Mouse (Mus musculus) lung, embryonic 15.5 days (tissue): Measurements from ENCODE around the gene Dock1. TPM values are rescaled to one million over a fixed set of nuclear protein-coding genes. Genes with fewer than 3 reads are reported as not detected.

Experiments used
- ATAC-seq: fragments of 200-750 bp; cut with Nextera tagmentation; 2 replicates; pipeline ENCODE4 v1.8.0; 2017; ENCODE audit warnings: moderate number of reproducible peaks, borderline replicate concordance; ENCODE audit not compliant: low FRiP score, low TSS enrichment; ENCODE audit errors: extremely low read depth
- H3K27ac ChIP-seq: fragments of 300-500 bp; sonication (generic); 2 replicates; pipeline ENCODE4 v1.5.1; 2015; ENCODE audit warnings: moderate library complexity, mild to moderate bottlenecking, inconsistent platforms
- H3K27me3 ChIP-seq: fragments of 300-500 bp; sonication (generic); 2 replicates; pipeline ENCODE4 v1.6.1; 2015; ENCODE audit warnings: inconsistent platforms
- H3K36me3 ChIP-seq: fragments of 300-500 bp; sonication (generic); 2 replicates; pipeline ENCODE4 v1.6.1; 2015; ENCODE audit warnings: inconsistent platforms
- H3K4me1 ChIP-seq: fragments of 300-500 bp; sonication (generic); 2 replicates; pipeline ENCODE4 v1.6.1; 2015; ENCODE audit warnings: inconsistent platforms
- H3K4me2 ChIP-seq: fragments of 300-500 bp; sonication (generic); 2 replicates; pipeline ENCODE4 v1.6.1; 2015; ENCODE audit warnings: inconsistent platforms, mild to moderate bottlenecking, moderate library complexity
- H3K4me3 ChIP-seq: fragments of 300-500 bp; sonication (generic); 2 replicates; pipeline ENCODE4 v1.5.1; 2015; ENCODE audit warnings: mild to moderate bottlenecking, inconsistent platforms
- H3K9ac ChIP-seq: fragments of 300-500 bp; sonication (generic); 2 replicates; pipeline ENCODE4 v1.6.1; 2015; ENCODE audit warnings: inconsistent platforms
- H3K9me3 ChIP-seq: fragments of 300-500 bp; sonication (generic); 2 replicates; pipeline ENCODE4 v1.6.1; 2016; ENCODE audit warnings: inconsistent platforms
- WGBS: fragments of 180-500 bp; shearing (Covaris S2); methylation state at CpG from one replicate; pipeline ENCODE4 v1.1.7; 2015; 5-methylcytosine and 5-hydroxymethylcytosine counted together
- polyA plus RNA-seq: library from polyadenylated mRNA; unstranded; fragments of >200 nt; fragmentation: Nextera tagmentation; extraction: Ambion mirVana; gene quantifications from 2 replicates; pipeline ENCODE4 v1.2.1, GENCODE M21; 2015

Gene Dock1
- polyA plus RNA-seq, 1 experiment from 2014 or later, result 43.7 TPM

DNA sequence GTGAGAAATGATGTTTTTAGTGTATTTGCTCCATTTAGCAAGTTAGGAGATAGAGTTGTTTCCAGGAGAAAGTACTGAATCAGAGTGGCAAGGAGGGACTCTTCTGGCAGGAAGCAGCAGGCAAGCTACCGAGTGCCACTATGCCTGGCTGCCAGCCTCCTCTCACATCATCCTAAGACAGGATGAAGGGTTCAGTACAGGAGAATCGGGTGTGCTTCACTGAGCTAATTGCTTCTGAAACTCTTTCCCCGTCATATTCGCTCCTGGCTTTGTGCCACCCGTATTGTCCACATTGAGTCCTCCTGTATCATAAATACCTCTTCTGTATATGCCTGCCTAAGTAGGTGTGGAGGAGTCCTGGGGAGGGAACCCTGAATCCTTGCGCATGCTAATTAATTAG lies 406.9 kb downstream of the Dock1 start:
- Histone ChIP-seq H3K27ac (no peak overlapping the region), H3K4me2 (no peak overlapping the region), H3K27me3 (no peaks in the 10 kb centered on the region), H3K9me3 (no peaks in the 10 kb centered on the region), H3K4me1 (no peaks in the 10 kb centered on the region), H3K36me3 (0 out of 2 replicates have a peak, but pooled peaks cover 4% of the 10 kb centered on the region), H3K4me3 (no peak overlapping the region), H3K9ac (no peak overlapping the region)
- WGBS, result 77% methylated on average over 6 of the region's 6 CpGs
- no peak for ATAC-seq

DNA sequence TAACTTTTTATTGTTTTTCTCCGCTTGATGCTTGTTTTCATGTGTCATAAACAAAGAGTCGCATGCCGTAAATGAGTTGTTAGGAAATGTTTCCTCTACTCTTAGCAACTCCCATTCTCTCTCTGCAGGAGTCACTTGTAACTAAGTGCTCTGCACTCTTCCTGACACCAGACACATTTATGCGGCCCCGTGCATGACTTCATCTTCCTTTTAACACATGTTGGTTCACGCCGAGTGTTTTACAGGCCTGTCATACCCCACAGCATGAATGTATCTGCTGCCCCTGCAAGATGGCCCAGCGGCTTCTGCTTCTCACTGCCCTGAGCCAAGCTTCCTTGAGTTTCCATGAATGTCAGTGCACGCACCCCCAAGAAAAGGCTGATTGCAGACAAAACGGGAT lies 407.4 kb downstream of the Dock1 start:
- ATAC-seq, result no peak
- 74% methylated on average over 10 of the region's 10 CpGs for WGBS
- Histone ChIP-seq H3K27ac (no peak overlapping the region), H3K27me3 (no peaks in the 10 kb centered on the region), H3K4me2 (no peak overlapping the region), H3K9me3 (no peaks in the 10 kb centered on the region), H3K9ac (no peak overlapping the region), H3K4me1 (no peaks in the 10 kb centered on the region), H3K36me3 (peaks cover 4% of the 10 kb centered on the region; the same call in 1 of the 2 replicates), H3K4me3 (no peak overlapping the region)

DNA sequence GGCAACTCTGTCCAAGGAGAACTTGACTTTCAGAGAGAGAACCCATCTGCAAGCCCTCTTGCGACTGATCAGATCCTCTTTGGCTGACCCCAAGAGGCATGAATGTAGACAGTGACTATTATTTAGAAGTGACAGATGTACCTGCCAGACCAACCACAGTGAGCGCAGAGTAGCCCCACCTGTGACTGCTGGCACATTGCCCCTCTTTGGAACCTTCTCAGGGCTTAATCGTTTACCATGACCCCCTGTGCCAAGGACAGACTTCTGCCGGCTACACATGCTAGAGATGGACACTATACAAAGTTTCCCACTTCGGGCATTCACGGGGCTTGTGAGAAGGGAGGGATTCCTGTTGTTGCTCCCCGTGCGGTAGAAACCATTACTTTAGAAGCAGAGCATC lies 413.0 kb downstream of the Dock1 start:
- Histone ChIP-seq H3K4me3 (no peak overlapping the region), H3K27ac (no peak overlapping the region), H3K27me3 (no peaks in the 10 kb centered on the region), H3K9ac (no peak overlapping the region), H3K4me2 (no peak overlapping the region), H3K36me3 (peaks cover 12% of the 10 kb centered on the region; the same call in 1 of the 2 replicates), H3K4me1 (no peaks in the 10 kb centered on the region), H3K9me3 (no peaks in the 10 kb centered on the region)
- ATAC-seq, result no peak
- 80% methylated on average over 8 of the region's 8 CpGs for WGBS

DNA sequence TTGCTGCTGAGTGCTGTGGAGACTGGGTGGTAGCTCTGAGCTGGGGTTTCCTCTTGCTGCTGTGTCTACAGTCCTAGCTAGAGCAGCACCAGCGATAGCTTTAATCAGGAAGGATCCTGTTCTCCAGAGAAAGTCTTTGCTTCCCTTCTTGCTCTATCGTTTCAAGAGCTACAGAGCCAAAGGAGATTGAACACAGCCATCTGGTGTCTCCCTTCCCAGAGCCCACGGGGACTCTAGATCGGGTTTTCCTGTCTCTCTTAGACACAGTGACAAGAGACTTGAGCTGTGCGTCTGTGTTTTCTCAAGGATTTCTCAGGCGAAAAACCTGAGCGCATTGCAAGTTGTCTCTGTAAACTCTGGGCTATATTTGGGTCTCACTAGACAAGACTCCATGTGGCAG lies 413.6 kb downstream of the Dock1 start:
- H3K4me2 ChIP-seq, result no peak overlapping the region
- H3K9me3 ChIP-seq, result no peaks in the 10 kb centered on the region
- H3K36me3 ChIP-seq, result peaks cover 14% of the 10 kb centered on the region; the same call in 1 of the 2 replicates
- WGBS, result 90% methylated on average over 7 of the region's 7 CpGs
- H3K27ac ChIP-seq, result no peak overlapping the region
- H3K27me3 ChIP-seq, result no peaks in the 10 kb centered on the region
- no peaks in the 10 kb centered on the region for H3K4me1 ChIP-seq
- no peak for ATAC-seq
- H3K9ac ChIP-seq, result no peak overlapping the region
- H3K4me3 ChIP-seq, result no peak overlapping the region

DNA sequence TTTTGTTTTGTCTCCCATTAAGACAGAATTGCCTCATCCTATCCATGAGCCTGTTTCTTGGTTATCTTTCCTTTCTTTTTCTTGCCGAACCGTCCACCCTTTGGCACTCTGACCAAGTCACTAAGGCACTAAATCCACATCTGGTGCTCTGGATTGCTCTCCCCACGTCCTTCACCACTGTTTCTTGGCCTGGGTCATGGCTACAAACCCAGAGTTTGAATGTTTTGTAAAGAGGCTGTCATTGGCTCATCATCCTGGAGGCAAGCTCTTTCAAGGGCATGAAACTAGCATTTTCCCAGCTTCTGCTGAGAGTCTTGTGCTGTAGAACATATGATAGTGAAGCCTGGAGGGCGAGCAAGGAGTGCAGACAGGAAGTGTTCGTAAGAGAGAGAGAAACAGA lies 416.1 kb downstream of the Dock1 start:
- no peak for ATAC-seq
- WGBS, result 79% methylated on average over 5 of the region's 5 CpGs
- no peaks in the 10 kb centered on the region for H3K4me1 ChIP-seq
- H3K9ac ChIP-seq, result no peak overlapping the region
- H3K4me2 ChIP-seq, result no peak overlapping the region
- H3K4me3 ChIP-seq, result no peak overlapping the region
- H3K9me3 ChIP-seq, result no peaks in the 10 kb centered on the region
- no peak overlapping the region for H3K27ac ChIP-seq
- no peaks in the 10 kb centered on the region for H3K27me3 ChIP-seq
- peaks cover 11% of the 10 kb centered on the region; the same call in 1 of the 2 replicates for H3K36me3 ChIP-seq

DNA sequence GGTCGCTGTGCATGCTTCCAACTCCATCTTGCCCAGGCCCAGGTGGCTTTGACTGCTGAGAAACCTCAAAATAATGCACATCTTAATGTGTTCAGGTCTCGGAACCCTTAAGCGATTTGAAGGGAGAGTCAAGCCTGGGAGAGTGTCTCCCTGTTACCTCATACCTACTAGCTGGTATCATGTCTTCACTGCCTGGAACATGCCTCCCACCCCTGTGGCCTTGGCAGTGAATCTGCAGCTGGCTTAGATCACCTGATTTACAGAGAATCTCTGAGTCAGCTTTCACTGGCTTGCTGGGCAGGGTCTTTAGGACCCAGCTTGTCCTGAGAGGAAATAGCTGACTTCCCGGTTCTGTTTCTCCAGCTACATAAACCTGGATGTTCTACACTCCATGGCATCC lies 419.2 kb downstream of the Dock1 start:
- Histone ChIP-seq H3K4me2 (no peak overlapping the region), H3K9ac (no peak overlapping the region), H3K27me3 (no peaks in the 10 kb centered on the region), H3K9me3 (no peaks in the 10 kb centered on the region), H3K4me3 (no peak overlapping the region), H3K36me3 (peaks cover 8% of the 10 kb centered on the region; the same call in 1 of the 2 replicates), H3K4me1 (no peaks in the 10 kb centered on the region), H3K27ac (no peak overlapping the region)
- WGBS, result 87% methylated on average over 4 of the region's 4 CpGs
- no peak for ATAC-seq

DNA sequence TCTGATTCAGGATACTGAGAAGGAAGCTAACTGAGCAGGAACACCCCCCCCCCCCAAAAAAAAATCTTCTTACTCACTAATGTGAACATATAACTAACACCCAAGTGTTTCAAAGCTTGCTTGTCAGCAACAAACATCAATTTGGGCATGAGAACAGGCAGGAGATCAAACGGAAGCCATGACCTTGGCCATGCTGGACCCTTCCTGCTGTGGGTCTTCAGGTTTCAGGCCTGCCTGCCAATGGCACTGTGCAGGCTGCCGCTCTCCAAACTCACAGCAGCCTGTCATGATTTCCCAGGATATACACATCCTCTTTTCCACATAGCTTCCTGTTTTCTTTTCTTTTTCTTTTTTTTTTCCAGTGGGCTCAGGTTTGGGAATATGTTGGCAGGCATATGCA lies 423.4 kb downstream of the Dock1 start:
- H3K4me3 ChIP-seq, result no peak overlapping the region
- 56% methylated on average over 2 of the region's 2 CpGs for WGBS
- H3K4me1 ChIP-seq, result no peaks in the 10 kb centered on the region
- H3K27me3 ChIP-seq, result no peaks in the 10 kb centered on the region
- no peak for ATAC-seq
- H3K36me3 ChIP-seq, result peaks cover 5% of the 10 kb centered on the region; the same call in 1 of the 2 replicates
- H3K9ac ChIP-seq, result no peak overlapping the region
- H3K4me2 ChIP-seq, result no peak overlapping the region
- H3K9me3 ChIP-seq, result no peaks in the 10 kb centered on the region
- H3K27ac ChIP-seq, result no peak overlapping the region

DNA sequence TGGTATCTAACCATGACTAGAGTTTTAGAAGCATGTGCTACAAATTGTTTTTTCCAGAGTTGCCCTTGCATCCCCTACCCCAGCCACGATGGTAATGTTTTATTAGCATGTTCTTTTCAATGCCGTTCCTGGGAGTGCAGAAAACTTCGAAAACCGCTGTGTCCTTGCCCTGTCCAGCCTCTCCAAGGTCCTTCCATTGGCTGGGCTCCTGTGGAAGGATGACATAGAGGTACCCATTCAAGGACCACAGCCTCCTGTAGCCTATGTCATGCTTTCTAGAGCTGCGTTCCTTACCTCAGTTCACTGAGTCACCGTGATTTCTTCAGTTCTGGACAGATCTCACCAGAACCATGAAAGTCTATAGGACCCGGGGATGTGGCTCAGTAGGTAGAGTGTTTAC lies 431.5 kb downstream of the Dock1 start:
- no peak for ATAC-seq
- 89% methylated on average over 7 of the region's 7 CpGs for WGBS
- no peaks in the 10 kb centered on the region for H3K4me1 ChIP-seq

DNA sequence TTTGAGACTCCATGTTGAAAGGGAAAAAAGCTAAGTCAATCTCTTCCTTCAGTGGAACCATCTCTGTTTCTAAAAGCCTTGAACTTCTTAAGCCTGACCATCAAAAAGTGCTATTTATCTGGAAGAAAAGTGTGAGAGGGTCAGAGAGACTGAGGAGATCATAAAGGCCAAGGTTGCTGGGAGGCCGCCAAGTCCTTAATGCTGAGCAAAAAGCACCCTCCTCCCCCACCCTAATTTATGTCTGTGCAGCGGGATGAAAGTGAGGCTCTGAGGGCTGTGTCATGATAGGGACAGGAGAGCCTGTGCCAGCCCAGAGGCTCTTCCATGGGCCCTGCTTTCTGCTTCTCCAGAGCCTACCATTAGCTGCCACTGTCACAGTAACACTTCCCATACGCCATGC lies 436.1 kb downstream of the Dock1 start:
- Histone ChIP-seq H3K27ac (no peak overlapping the region), H3K4me1 (no peaks in the 10 kb centered on the region), H3K9ac (no peak overlapping the region), H3K4me3 (no peak overlapping the region), H3K36me3 (peaks cover 22% of the 10 kb centered on the region), H3K27me3 (no peaks in the 10 kb centered on the region), H3K4me2 (no peak overlapping the region), H3K9me3 (no peaks in the 10 kb centered on the region)
- ATAC-seq, result no peak
- WGBS, result 56% methylated on average over 3 of the region's 3 CpGs

More for the DNA sequence above, 431.5 kb downstream of the Dock1 start:
- Histone ChIP-seq H3K27me3 (no peaks in the 10 kb centered on the region), H3K9ac (no peak overlapping the region), H3K36me3 (0 out of 2 replicates have a peak, but pooled peaks cover 9% of the 10 kb centered on the region), H3K9me3 (no peaks in the 10 kb centered on the region), H3K4me2 (no peak overlapping the region), H3K4me3 (no peak overlapping the region), H3K27ac (no peak overlapping the region)

DNA sequence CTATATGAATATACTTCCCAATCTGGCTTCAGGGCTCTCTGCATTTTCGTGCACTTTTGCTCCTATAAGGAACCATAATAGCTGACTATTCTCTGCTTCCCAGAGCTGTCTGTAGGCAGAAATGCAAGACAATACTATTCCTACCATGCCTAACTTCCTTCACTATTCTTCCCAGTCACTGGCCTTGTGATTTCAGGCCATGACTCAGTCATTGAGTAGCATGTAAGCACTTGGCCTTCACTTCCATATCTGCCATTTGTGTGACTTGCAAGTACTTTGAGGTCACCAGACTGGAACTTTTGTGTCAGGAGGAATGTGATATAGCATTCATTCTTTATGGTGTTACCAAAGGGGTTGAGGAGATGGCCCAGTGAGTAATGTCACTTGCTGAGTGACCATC lies 439.9 kb downstream of the Dock1 start:
- Histone ChIP-seq H3K27ac (no peak overlapping the region), H3K4me1 (no peaks in the 10 kb centered on the region), H3K4me3 (no peak overlapping the region), H3K9me3 (no peaks in the 10 kb centered on the region), H3K9ac (no peak overlapping the region), H3K4me2 (no peak overlapping the region), H3K27me3 (no peaks in the 10 kb centered on the region), H3K36me3 (peaks cover 27% of the 10 kb centered on the region)
- ATAC-seq, result no peak
- 92% methylated on average over 1 of the region's 1 CpGs for WGBS

DNA sequence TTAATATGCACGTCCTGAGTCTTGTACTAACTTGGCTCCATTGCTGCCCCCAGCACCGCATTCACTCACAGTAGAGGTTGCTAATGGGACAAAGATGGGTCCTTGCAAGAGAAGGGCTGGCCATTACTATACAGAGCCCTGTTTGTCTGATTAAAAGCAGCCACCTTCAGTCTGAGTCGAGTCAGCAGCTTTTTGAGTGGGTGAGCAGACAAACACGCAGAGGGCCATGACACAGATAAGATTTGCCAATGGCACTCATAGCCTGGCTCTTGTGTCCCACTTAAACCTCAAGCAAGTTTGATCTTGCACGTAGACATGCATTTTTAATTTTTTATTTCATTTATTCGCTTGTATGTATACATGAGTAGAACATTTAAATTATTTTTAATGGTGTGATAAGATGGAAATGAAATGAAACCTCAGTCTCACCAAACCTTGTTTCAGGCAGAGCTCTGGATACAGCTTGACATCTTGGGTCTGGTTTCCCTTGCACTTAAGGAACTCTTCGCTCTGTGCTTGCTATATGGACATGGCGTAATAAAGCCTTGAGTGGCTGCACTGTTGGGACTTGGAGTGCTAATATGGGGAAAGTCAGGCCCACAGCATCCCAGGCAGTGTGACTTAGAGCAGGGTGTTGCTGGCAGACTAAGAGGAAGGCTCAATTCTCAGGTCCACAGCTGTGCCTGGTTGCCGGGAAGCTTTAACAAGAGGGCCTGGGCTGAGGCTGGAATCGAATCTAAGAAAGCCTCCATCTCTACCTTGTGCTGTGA lies 455.0 kb downstream of the Dock1 start:
- H3K27ac ChIP-seq, result no peak overlapping the region
- no peak overlapping the region for H3K4me2 ChIP-seq
- 80% methylated on average over 10 of the region's 10 CpGs for WGBS
- H3K36me3 ChIP-seq, result peaks cover 10% of the 10 kb centered on the region
- no peak overlapping the region for H3K4me3 ChIP-seq
- no peak for ATAC-seq
- H3K9ac ChIP-seq, result no peak overlapping the region
- H3K4me1 ChIP-seq, result no peaks in the 10 kb centered on the region
- no peaks in the 10 kb centered on the region for H3K9me3 ChIP-seq
- no peaks in the 10 kb centered on the region for H3K27me3 ChIP-seq

DNA sequence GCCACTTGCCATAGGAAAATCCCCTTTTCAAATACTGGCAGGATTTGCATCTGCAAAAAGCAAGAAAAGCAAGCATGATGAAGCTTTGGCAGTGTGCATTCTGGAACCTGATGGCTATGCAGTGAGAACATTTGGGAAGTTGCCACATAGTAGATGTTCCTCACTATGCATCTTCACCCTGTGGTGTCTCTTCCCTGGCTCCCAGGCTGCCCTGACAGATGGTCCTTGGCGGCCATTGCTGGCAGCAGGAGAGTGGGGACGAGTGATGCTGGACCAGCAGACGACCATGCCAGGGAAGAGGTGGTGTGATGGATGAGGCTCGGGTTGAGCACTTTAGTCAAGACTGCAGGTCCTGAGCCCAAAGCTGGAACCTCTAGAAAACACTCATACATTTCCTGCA lies 462.0 kb downstream of the Dock1 start:
- no peak overlapping the region for H3K4me2 ChIP-seq
- WGBS, result 62% methylated on average over 4 of the region's 4 CpGs
- H3K4me3 ChIP-seq, result no peak overlapping the region
- H3K36me3 ChIP-seq, result peaks cover 10% of the 10 kb centered on the region; the same call in 1 of the 2 replicates
- no peaks in the 10 kb centered on the region for H3K27me3 ChIP-seq
- H3K27ac ChIP-seq, result no peak overlapping the region
- H3K9ac ChIP-seq, result no peak overlapping the region
- no peaks in the 10 kb centered on the region for H3K9me3 ChIP-seq
- 0 out of 2 replicates have a peak, but pooled peaks cover 3% of the 10 kb centered on the region for H3K4me1 ChIP-seq
- no peak for ATAC-seq
